Mouse (Mus musculus) cortical plate, adult 2 months (tissue): ENCODE measurements at regions not wholly inside any gene's neighbourhood (a gene's known extent, or its start where the extent isn't known, plus 50 kb on each side); places are given as distances from the start of the nearest gene placed in this dataset.

ENCODE experiments used
- H3K27ac ChIP-seq: fragments of 200-500 bp; 2 replicates; pipeline ENCODE4 v1.5.1; 2012; ENCODE audit warnings: low read length, control low read depth, inconsistent platforms; ENCODE audit not compliant: insufficient read depth
- H3K4me1 ChIP-seq: fragments of 200-500 bp; 2 replicates; pipeline ENCODE4 v1.6.1; 2011; ENCODE audit warnings: low read length; ENCODE audit not compliant: control insufficient read depth, insufficient read depth
- H3K4me3 ChIP-seq: fragments of 200-500 bp; 2 replicates; pipeline ENCODE4 v1.5.1; 2011; ENCODE audit warnings: mild to moderate bottlenecking, low read length, control low read depth; ENCODE audit not compliant: insufficient read depth
- CTCF ChIP-seq: fragments of 200-500 bp; IDR thresholded peaks from 2 replicates; pipeline ENCODE4 v1.5.1; 2011; ENCODE audit warnings: mild to moderate bottlenecking, control low read depth, low read length; ENCODE audit not compliant: insufficient read depth; ENCODE audit errors: extremely low read depth
- POLR2A ChIP-seq: fragments of 200-500 bp; IDR thresholded peaks from 2 replicates; pipeline ENCODE4 v1.6.1; 2011; ENCODE audit warnings: mild to moderate bottlenecking, low read length, control low read depth; ENCODE audit not compliant: insufficient read depth; ENCODE audit errors: extremely low read depth

DNA sequence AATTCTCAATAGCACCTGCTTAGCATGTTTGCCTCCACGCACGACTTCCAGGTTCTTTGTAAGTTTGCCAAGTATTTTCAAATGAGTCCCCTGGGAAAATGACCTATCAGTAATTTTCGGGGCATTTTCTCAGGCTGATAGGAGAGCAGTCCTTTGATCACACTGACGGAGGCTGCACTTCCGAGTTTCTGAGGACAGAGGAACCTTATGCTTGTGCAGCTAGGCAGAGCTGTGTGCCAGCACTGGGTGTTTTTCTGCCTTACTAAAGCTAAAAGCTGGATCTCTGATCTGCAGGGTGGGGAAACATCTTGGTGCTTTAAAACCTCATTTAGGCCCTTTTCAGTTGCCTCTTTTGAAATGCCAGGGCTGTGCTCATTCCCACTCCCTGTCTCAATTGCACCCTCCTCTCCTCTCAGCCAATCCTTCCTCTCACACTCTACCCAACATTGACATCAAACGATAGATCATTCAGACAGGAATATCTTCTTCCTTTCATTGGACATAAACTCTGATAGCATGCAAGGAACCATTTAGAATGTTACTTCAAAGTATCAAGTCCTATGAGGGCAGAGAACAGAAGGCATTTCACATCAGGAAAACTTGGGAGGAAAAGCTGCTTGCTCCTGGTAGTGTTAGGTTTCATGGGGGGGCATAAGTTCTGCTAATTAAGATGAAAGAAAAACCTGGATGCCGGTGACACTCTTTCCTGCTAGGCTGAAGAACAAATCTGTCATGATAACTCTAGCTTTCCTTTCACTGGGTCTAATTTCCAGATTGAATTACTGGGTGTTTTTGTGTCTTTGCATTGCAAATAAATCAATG lies 95.3 kb downstream of the Lurap1l start:
- Histone ChIP-seq H3K4me3 (no peak overlapping the region), H3K4me1 (no peaks in the 10 kb centered on the region), H3K27ac (no peak overlapping the region)
- no peak for TF ChIP-seq CTCF
- TF ChIP-seq POLR2A, result no peak

DNA sequence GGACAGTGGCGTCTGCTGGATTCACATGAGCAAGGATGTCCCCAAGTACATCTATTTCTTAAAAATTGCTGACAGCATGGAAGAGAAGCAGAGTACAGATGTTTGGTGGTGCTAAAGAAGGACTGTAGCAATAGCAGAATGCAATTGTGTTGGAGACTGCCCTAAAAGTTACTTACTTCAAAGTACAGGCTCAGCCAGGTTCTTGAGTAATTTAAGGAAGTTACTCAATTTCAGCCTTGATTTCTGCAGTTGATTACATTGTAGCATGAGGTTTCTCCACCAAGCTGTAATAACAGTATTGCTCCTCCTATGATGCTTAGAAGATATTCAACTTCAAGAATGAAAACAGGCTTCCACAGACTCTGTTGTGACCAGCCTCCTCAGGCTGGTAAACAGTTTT lies 96.1 kb downstream of the Lurap1l start:
- no peak for TF ChIP-seq POLR2A
- TF ChIP-seq CTCF, result no peak
- no peaks in the 10 kb centered on the region for H3K4me1 ChIP-seq
- no peak overlapping the region for H3K4me3 ChIP-seq
- H3K27ac ChIP-seq, result no peak overlapping the region

DNA sequence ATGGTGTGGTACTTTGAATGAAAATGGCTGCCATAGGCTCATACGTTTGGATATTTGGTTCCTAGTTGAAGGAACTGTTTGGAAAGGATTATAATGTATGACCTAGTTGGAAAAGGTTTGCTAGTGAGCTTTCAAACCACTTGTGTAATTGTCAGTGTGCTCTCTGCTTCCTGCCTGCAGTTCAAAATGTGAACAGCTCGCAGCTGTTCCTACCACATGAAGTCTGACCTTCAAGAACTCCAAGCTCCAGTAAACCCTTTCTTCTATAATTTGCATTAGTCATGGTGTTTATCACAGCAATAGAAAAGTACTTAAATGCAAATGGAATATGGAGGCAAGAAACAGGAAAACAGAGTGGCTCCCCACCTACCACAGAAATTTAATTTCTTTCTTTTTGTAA lies 111.4 kb downstream of the Lurap1l start:
- H3K27ac ChIP-seq, result no peak overlapping the region
- TF ChIP-seq CTCF (no peak), POLR2A (no peak)
- no peaks in the 10 kb centered on the region for H3K4me1 ChIP-seq
- H3K4me3 ChIP-seq, result no peak overlapping the region

DNA sequence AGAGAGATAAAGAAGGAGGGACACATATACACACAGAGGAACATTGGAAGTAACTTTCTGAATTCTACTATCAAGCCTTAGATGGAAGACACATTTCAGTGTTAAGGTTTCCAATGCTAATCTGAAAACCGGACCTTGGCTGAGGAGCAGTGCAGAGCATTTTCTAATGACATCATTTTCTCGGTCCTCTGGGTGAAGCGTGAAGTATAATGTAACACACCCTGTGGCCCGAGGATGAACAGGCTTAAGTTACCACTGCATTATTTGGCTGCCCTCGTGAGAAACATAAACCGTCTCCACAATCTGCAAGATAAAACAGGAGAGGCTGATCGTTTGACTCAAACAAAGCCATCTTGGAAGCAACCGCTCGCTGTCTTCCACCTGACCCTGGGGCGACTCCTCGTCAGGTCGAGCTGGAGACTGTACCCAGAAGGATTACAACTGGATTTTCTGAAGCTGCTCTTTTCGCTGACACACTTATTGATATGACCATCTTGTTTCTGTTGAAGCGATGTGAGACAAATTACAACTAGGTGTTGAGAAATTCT lies 113.1 kb downstream of the Lurap1l start:
- TF ChIP-seq CTCF, result no peak
- TF ChIP-seq POLR2A, result no peak
- H3K27ac ChIP-seq, result no peak overlapping the region
- H3K4me1 ChIP-seq, result no peaks in the 10 kb centered on the region
- H3K4me3 ChIP-seq, result no peak overlapping the region

DNA sequence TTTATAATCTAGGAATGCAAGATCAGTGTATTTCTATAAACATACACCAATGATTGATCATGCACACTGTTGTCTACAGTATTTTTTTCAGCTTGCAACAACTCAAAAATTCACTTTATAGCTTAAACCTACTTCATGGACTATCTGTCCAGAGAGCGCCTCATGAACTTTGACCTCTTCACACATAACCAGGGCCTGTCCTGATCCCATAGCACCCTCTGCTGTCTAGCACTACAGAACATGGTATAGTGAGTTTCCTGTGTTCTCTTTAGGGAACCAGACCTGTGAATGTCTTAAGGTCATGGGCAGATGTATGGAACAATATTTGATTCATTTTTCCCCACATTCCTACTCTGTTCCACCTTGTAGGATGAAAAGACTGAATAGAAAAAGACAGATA lies 117.1 kb downstream of the Lurap1l start:
- Histone ChIP-seq H3K27ac (no peak overlapping the region), H3K4me1 (no peaks in the 10 kb centered on the region), H3K4me3 (no peak overlapping the region)
- TF ChIP-seq CTCF (no peak), POLR2A (no peak)

DNA sequence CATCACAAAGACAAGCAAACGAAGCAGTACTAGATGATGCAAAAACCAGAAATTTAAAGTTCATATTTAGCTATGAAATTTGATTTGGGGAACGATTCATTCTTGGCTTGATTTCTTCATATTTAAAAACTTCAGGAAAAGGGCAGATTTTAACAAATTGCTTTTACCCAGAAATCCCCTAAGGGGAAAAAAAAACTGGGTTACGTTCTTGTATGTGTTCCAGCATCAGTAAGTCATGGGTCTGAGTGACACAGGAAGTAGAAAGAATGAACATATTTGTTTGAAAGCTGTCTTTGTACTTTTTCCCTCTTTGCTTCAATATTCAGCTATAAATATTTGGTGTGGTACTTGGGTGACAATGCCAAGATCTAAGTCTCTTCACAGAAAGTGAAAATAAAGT lies 120.2 kb downstream of the Lurap1l start:
- H3K4me1 ChIP-seq, result no peaks in the 10 kb centered on the region
- TF ChIP-seq CTCF, result no peak
- no peak for TF ChIP-seq POLR2A

DNA sequence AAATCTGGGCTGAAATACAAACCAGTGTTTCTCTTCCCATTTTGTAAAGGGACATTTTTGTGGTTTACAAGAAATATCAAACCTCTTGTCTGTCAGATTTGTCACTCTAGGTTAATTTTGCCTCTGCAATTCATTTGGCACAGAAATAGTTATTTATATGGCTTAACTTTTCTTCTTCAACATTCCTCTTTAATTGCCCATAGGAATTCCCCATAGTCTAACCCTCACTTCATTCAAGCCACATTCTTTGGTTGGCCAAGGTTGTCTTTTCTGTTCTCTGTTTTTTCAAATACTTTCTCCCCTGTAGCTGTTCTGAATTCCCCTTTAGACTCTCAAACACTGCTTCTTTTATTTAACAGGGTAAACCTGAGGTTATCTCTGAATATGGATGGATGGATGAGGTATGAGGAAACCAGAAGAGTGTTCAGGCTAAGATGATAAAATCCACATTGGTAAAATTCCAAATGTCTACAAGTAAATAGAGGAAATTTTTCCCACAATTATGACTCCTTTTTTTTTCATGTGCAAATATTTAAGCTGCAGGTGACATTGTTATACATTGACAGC lies 127.0 kb downstream of the Lurap1l start:
- TF ChIP-seq CTCF (no peak), POLR2A (no peak)

More for the DNA sequence above, 120.2 kb downstream of the Lurap1l start:
- Histone ChIP-seq H3K27ac (no peak overlapping the region), H3K4me3 (no peak overlapping the region)

DNA sequence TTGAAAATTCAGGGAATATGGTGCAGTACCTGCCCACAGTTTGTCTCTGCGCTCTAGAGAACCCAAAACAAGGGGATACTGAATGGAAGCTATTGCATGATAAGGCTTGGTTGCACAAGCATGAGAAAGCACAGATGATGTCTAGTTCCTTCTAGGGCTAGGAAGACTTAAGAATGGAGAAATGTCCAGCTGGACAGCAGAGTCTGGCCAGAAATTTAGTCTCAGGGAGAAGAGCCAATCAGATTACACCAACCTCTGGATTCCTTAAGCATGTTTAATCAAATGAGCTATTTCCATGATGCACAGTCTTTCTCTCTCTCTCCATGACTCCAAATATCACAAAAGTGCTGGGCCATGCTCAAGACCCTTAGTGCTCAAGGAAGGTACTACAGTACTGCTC lies 147.8 kb downstream of the Lurap1l start:
- TF ChIP-seq CTCF (no peak), POLR2A (no peak)
- Histone ChIP-seq H3K27ac (no peak overlapping the region), H3K4me3 (no peak overlapping the region), H3K4me1 (no peaks in the 10 kb centered on the region)

More for the DNA sequence above, 127.0 kb downstream of the Lurap1l start:
- Histone ChIP-seq H3K4me1 (no peaks in the 10 kb centered on the region), H3K4me3 (no peak overlapping the region), H3K27ac (no peak overlapping the region)

DNA sequence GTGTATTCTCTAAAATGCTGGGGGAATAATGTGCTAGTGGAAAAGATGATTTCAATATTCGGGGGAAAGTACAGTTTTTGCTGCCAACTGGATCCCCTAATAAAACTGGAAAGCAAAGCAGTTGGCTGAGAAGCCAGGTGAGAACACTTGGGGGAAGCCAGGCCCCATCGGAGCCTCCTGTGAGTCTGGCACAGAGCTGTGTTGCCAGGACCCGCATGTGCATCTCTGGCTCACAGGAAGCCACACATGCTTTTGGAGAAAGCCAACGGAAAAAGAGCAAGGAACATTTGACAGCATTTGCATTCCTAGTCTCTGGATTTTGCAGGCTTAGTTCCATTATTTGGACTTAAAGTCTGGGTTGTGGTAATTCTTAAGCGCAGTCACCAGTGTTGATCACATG lies 148.4 kb downstream of the Lurap1l start:
- H3K27ac ChIP-seq, result no peak overlapping the region
- H3K4me1 ChIP-seq, result no peaks in the 10 kb centered on the region
- H3K4me3 ChIP-seq, result no peak overlapping the region
- TF ChIP-seq POLR2A (no peak), CTCF (no peak)

DNA sequence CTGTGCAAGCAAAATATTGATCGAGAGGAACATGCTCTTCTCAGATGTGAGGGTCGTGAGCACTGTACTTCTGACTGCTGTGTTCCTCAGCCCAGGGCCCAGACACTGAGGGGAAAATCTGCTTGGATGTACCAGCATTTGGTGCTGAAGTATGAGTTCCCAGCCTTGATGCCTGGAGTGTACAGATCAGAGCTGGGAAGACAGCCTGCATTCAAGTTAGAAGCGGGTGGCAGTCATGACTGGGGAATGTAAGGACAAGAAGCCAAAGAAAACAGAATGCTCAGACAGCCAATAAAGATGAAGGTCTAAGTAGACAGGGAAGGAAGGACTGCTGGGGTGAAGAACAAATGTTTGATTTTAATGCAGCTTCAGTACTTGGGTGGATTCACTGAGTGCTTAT lies 148.9 kb downstream of the Lurap1l start:
- Histone ChIP-seq H3K4me3 (no peak overlapping the region), H3K27ac (no peak overlapping the region), H3K4me1 (no peaks in the 10 kb centered on the region)
- TF ChIP-seq CTCF (no peak), POLR2A (no peak)
